Mouse (Mus musculus): Measurements from ENCODE around the gene Ndufb5. TPM values are rescaled to one million over a fixed set of nuclear protein-coding genes. Genes with fewer than 3 reads are reported as not detected.

Gene Ndufb5
- 187 TPM for polyA plus RNA-seq (2014; fragmentation: Illumina TruSeq; extraction: RNeasy Lipid Tissue Mini Kit (QIAGEN cat#74804); ENCODE audit: low read depth, low replicate concordance)

DNA sequence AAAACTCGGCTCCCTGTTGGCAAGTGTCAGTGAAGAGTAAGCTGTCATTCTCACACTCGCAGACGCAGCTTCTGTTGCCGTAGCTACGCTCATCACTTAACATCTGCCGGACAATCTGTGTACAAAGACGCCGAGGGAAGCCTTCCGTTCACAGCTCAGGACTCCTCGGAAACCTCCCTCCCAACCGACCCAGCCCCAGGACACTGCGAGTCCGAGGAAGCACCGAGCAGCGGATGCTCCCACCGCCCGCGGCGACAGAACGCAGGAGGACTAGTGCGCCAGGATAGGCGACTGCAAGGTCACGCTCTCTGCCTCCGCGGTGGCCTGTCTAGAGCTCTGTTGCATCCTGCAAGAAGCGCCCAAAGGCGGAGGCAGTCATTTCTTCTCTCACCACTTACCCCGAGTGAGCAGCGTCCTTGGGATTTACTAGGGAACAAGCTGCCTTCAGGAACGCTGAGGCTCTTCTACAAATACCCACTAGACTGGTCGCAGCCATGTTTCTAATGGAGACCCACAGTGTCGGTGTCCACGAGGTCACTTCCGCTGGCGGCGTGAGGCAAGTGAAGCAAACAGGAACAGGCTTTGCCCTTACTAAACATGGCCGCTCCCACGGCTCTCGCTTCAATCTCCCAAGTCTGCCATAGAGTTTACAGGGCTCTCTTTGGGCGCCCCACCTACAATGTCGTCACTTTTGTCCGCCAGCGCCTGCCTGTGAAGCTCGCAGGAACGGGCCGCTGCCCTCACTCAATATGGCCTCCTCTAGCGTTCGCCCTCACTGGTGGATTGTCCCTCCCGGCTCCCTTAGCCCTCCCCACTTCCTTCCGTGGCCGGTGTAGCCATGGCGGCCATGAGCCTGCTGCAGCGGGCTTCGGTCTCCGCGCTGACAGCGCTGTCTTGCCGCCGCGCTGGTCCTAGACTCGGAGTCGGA is at the start of gene Ndufb5:
Gene Ndufb5, plus strand, starts transcription at position 747 of the 928 bp plus-strand sequence.

DNA sequence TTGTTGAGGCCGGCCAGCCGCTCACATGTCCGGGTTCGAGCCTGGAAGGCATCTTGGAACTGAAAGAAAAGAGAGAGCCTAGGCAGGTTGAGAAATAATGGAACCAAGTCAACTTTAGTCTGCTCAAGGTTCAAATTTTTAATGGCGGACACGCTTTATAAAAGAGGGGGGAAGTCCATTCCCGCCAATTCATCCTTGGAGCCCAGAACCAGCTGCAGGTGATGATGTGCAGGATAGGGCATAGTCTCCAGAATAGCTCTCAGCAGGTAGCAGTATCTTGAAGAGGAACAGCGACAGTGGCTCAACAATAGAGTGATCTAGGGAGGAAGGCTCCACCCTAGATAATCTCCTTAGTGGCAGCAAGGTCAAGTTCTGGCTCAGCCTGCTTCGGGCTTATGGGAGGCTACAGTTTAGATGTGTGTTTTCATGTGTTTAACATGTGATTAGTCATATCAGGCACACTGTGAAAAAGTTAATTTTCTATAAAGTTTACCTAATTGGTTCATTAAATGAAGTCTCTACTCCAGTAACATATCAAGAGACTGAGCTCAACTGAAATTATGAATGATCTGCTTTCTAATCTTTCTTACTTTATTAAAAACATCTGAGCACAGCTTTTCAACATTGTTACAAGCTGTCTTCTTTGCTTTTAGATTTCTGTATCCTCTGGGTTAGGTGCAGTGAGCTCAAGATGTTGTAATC is 31.0 kb upstream of the Ndufb5 start, which contains the start of gene Actl6a:
Gene Actl6a, plus strand, starts transcription at position 652 of the 702 bp plus-strand sequence.

GRCm38 (mm10) chr3:32737172-32737655 is 424 bp downstream of the Ndufb5 start, which contains the start of gene Mrpl47:
Gene Mrpl47 (minus strand): TSS chr3:32737605.

Other genes with a start within 250 kb of the Ndufb5 start
- not detected for gene Kcnmb3, start 244.8 kb upstream of the Ndufb5 start, polyA plus RNA-seq (2014; fragmentation: Illumina TruSeq; extraction: RNeasy Lipid Tissue Mini Kit (QIAGEN cat#74804); ENCODE audit: low read depth, low replicate concordance)
- 32.3 TPM for gene Zfp639, start 226.7 kb upstream of the Ndufb5 start, polyA plus RNA-seq (2014; fragmentation: Illumina TruSeq; extraction: RNeasy Lipid Tissue Mini Kit (QIAGEN cat#74804); ENCODE audit: low read depth, low replicate concordance)
- 33.8 TPM for gene Mfn1, start 207.5 kb upstream of the Ndufb5 start, polyA plus RNA-seq (2014; fragmentation: Illumina TruSeq; extraction: RNeasy Lipid Tissue Mini Kit (QIAGEN cat#74804); ENCODE audit: low read depth, low replicate concordance)
- gene Gnb4, start 120.4 kb upstream of the Ndufb5 start, polyA plus RNA-seq (2014; fragmentation: Illumina TruSeq; extraction: RNeasy Lipid Tissue Mini Kit (QIAGEN cat#74804); ENCODE audit: low read depth, low replicate concordance) = 19.1 TPM
- 44.1 TPM for gene Actl6a, start 30.7 kb upstream of the Ndufb5 start, polyA plus RNA-seq (2014; fragmentation: Illumina TruSeq; extraction: RNeasy Lipid Tissue Mini Kit (QIAGEN cat#74804); ENCODE audit: low read depth, low replicate concordance)
- gene Mrpl47, start 615 bp downstream of the Ndufb5 start, polyA plus RNA-seq (2014; fragmentation: Illumina TruSeq; extraction: RNeasy Lipid Tissue Mini Kit (QIAGEN cat#74804); ENCODE audit: low read depth, low replicate concordance) = 12.0 TPM
- 0.37 TPM for gene Usp13, start 80.6 kb downstream of the Ndufb5 start, polyA plus RNA-seq (2014; fragmentation: Illumina TruSeq; extraction: RNeasy Lipid Tissue Mini Kit (QIAGEN cat#74804); ENCODE audit: low read depth, low replicate concordance)